Mouse (Mus musculus): ENCODE measurements at regions not wholly inside any gene's neighbourhood (a gene's known extent, or its start where the extent isn't known, plus 50 kb on each side); places are given as distances from the start of the nearest gene placed in this dataset.

DNA sequence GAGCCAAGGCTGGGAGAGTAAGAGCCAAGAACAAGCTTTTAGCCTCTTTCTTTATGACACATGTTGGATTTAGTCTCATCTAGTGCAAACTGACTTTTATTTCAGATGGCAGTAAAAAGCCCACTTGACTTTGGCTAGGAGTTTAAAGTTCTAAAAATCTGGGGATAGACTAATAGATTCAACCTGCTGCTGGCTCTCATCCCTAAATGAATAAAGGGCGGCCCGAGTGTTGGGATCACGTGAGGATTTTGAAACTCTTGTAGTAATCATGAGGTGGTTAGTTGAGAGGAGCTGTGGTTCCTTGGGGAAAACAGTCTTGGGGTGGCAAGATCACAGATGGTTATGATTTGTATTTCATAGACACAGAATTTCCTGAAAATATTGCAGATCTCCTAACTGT lies 975.9 kb downstream of the Robo2 start:
- TF ChIP-seq CTCF (IDR thresholded peaks at IDR 0.05; ENCODE audit: control insufficient read depth, insufficient read depth, insufficient read length) (no peak), USF1 (IDR thresholded peaks at IDR 0.05; ENCODE audit: low read depth) (no peak), MYOD1 (IDR thresholded peaks at IDR 0.05; ENCODE audit: control insufficient read depth, insufficient read length, low read depth) (no peak), CEBPB (IDR thresholded peaks at IDR 0.05; ENCODE audit: low read depth) (no peak), MAX (IDR thresholded peaks at IDR 0.05) (no peak), MYOG (IDR thresholded peaks at IDR 0.05; ENCODE audit: control insufficient read depth, extremely low read depth, insufficient read length) (no peak)
